Mouse (Mus musculus): ENCODE results near the gene Thoc7.

Thoc7 gene

GRCm38 (mm10) chr14:13933290-13934051 is 28.2 kb downstream of the Thoc7 start:
- no peak for DNase-seq

DNA sequence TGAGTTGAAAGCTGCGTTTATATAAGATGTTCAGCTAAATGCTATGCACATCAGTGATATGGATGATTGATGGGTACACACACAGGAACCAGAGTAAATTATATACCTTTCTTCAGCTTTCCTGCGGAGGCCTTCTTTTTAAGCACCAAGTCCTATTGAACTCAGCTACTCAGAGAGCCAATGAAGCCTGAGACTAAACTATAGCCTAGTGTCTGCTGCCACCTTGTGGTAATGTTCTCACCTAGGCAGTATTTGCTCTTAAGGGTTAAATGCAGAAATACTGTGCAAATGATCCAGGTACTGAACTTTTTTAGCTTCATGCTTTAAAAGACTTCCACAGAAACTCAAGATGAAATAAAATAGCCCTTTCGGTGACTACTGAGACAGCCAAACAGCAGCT is 44.0 kb downstream of the Thoc7 start:
- DNase-seq, result peak; percentile 69 to 75

DNA sequence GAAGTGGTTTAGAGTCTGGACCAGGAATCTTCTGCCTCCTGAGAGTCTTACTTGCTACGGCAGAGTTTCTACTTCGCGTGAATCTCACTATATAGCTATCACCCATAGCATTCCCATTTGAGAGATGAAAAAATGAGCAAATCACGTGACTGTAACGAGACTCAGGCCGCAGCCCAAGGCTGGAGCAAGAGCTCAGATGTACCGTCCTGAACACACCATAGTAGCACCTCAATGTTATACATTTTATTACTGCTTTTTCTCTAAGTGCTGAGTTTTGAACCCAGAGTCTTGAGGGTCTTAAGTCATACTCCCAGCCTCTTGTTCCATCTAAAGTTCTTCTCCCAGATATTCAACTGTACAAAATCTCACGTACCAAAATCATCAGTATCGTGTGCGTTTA is 44.4 kb downstream of the Thoc7 start:
- DNase-seq, result no peak

- DNase-seq, result no peak
Measured at GRCm38 (mm10) chr14:13915207-13915606, 46.4 kb downstream of the Thoc7 start.

DNA sequence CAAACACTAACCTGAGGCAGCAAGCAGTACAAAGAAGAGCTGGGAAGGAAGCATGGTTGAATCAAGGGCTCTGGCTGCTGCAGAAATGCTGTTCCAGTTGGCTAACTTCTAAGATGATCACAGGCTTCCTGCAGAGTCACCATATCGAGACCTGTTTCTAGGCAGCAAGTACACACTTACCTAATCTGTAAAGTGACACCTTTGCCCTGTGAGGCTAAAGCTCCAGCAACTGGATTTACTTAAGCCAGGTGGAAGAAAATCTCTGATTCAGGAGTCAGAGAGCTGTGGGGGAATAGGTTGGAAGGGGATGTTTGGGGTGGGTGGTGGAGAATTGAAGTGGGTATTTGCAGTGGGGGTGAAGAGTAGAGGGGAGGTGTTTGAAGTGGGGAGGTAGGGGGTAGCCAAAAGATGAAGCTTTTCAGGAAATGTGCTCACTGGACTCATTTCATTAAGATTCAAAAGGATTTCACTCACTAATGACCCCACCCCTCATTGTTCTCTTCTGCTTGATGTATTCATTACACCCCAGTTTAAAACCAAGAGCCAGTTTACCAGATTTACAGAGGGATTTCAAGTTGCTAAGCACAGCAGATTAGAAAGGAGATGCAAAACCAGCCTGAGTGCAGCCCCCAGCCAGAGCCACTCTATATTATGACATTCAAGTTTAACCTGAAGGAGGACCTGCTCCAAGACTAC is 47.1 kb downstream of the Thoc7 start, which contains the start of gene Gm281:
TSS of gene Gm281 (minus strand) at position 92 of the 696 bp plus-strand sequence.
- no peak for DNase-seq

- no peak for DNase-seq
Measured at GRCm38 (mm10) chr14:13910148-13910547, 51.5 kb downstream of the Thoc7 start.

GRCm38 (mm10) chr14:13907145-13907544 is 54.5 kb downstream of the Thoc7 start:
- no peak for DNase-seq

DNA sequence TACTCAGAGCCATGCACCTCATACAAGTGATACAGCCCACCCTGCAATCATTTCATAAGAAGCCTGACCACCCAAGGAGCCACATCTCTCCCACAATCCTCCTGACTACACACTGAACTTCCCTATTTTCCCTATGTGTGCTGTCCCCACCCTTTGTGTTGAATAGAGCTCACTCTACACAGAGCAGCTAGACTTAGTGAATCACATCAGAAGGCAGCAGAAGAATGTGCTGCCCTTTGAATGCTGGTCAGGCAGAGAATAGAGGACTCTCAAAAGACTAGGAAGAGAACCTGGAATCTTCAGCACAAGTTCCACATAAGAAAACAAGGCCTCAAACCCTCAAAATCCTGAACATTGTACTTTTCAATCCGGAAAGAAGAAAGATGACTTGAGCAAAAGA is 55.2 kb downstream of the Thoc7 start:
- DNase-seq, result no peak

GRCm38 (mm10) chr14:13901611-13902067 is 60.0 kb downstream of the Thoc7 start:
- DNase-seq, result peak; percentile 51 to 65

Data from kidney, postnatal 36 days (tissue).